Mouse (Mus musculus) frontal cortex, adult (tissue): ENCODE measurements around the gene Zfp184.

Experiments used
- ATAC-seq: cut with Nextera tagmentation; 2 replicates; pipeline ENCODE4 v1.9.2; 2017; ENCODE audit warnings: mild to moderate bottlenecking, moderate library complexity, mixed read lengths; ENCODE audit not compliant: low TSS enrichment

Zfp184 gene

GRCm38 (mm10) chr13:21984486-21984885 lies 39.6 kb downstream of the Zfp184 start:
- no peak for ATAC-seq

- ATAC-seq, result no peak
Measured at GRCm38 (mm10) chr13:21992550-21992949, 47.7 kb downstream of the Zfp184 start.

GRCm38 (mm10) chr13:21993957-21994738 lies 49.3 kb downstream of the Zfp184 start:
- ATAC-seq, result no peak

- no peak for ATAC-seq
Measured at GRCm38 (mm10) chr13:21994896-21995295, 50.0 kb downstream of the Zfp184 start.

GRCm38 (mm10) chr13:21995331-21995914 lies 50.5 kb downstream of the Zfp184 start:
- ATAC-seq, result no peak

- ATAC-seq, result no peak
Measured at GRCm38 (mm10) chr13:21996101-21996839, 51.4 kb downstream of the Zfp184 start.

- ATAC-seq, result no peak
Measured at GRCm38 (mm10) chr13:21996840-21997185, 51.9 kb downstream of the Zfp184 start.

GRCm38 (mm10) chr13:21997201-21997820 lies 52.4 kb downstream of the Zfp184 start:
- ATAC-seq, result no peak

- no peak for ATAC-seq
Measured at GRCm38 (mm10) chr13:21997821-21998220, 52.9 kb downstream of the Zfp184 start.

- ATAC-seq, result no peak
Measured at GRCm38 (mm10) chr13:21998412-21998811, 53.5 kb downstream of the Zfp184 start.

- ATAC-seq, result no peak
Measured at GRCm38 (mm10) chr13:21999147-21999546, 54.3 kb downstream of the Zfp184 start.

GRCm38 (mm10) chr13:22001346-22001745 lies 56.5 kb downstream of the Zfp184 start:
- ATAC-seq, result no peak

- ATAC-seq, result no peak
Measured at GRCm38 (mm10) chr13:22001823-22002222, 56.9 kb downstream of the Zfp184 start.

GRCm38 (mm10) chr13:22005605-22006333 lies 60.9 kb downstream of the Zfp184 start:
- ATAC-seq, result peak; percentile 79

- peak; percentile 74 for ATAC-seq
Measured at GRCm38 (mm10) chr13:22006334-22007120, 61.6 kb downstream of the Zfp184 start.

- ATAC-seq, result no peak
Measured at GRCm38 (mm10) chr13:22007121-22007510, 62.2 kb downstream of the Zfp184 start.

GRCm38 (mm10) chr13:22007872-22008271 lies 63.0 kb downstream of the Zfp184 start:
- ATAC-seq, result no peak

GRCm38 (mm10) chr13:22008707-22009106 lies 63.8 kb downstream of the Zfp184 start:
- no peak for ATAC-seq

GRCm38 (mm10) chr13:22009642-22010041 lies 64.7 kb downstream of the Zfp184 start, which contains the start of gene Prss16:
Gene Prss16 (minus strand): TSS chr13:22009742.
- ATAC-seq, result no peak
